Mouse (Mus musculus): ENCODE results near the gene Nrg4. TPM values are rescaled to one million over a fixed set of nuclear protein-coding genes. Genes with fewer than 3 reads are reported as not detected.

Gene Nrg4
- polyA plus RNA-seq, 1 experiment from 2014 or later: 2.0 TPM

GRCm38 (mm10) chr9:55313619-55314261 lies 12.9 kb downstream of the Nrg4 start:
- no peak overlapping the region for H3K4me2 ChIP-seq
- H3K27me3 ChIP-seq (replicated peaks): no peaks in the 10 kb centered on the region
- no peak overlapping the region for H3K27ac ChIP-seq (ENCODE audit: poor library complexity, severe bottlenecking)
- no peak overlapping the region for H3K4me3 ChIP-seq
- H3K9me3 ChIP-seq (replicated peaks): no peaks in the 10 kb centered on the region
- H3K9ac ChIP-seq: no peak overlapping the region
- H3K36me3 ChIP-seq: no peaks in the 10 kb centered on the region
- no peaks in the 10 kb centered on the region for H3K4me1 ChIP-seq (replicated peaks)
- ATAC-seq (ENCODE audit: insufficient number of reproducible peaks, low FRiP score): no peak
- 58% methylated on average over 12 of the region's 12 CpGs for WGBS

- no peaks in the 10 kb centered on the region for H3K27me3 ChIP-seq (replicated peaks)
- H3K9ac ChIP-seq: no peak overlapping the region
- 11% methylated on average over 5 of the region's 5 CpGs for WGBS
- H3K27ac ChIP-seq (ENCODE audit: poor library complexity, severe bottlenecking): no peak overlapping the region
- H3K4me3 ChIP-seq: no peak overlapping the region
- no peaks in the 10 kb centered on the region for H3K36me3 ChIP-seq
- H3K4me1 ChIP-seq (replicated peaks): no peaks in the 10 kb centered on the region
- no peak; the same call in 1 of the 2 replicates for ATAC-seq (ENCODE audit: insufficient number of reproducible peaks, low FRiP score)
- no peaks in the 10 kb centered on the region for H3K9me3 ChIP-seq (replicated peaks)
- H3K4me2 ChIP-seq: no peak overlapping the region
These were observed 15.1 kb downstream of the Nrg4 start for GRCm38 (mm10) chr9:55311560-55311959.

- 77% methylated on average over 5 of the region's 5 CpGs for WGBS
- H3K36me3 ChIP-seq: no peaks in the 10 kb centered on the region
- no peak overlapping the region for H3K27ac ChIP-seq (ENCODE audit: poor library complexity, severe bottlenecking)
- H3K9me3 ChIP-seq (replicated peaks): no peaks in the 10 kb centered on the region
- no peak for ATAC-seq (ENCODE audit: insufficient number of reproducible peaks, low FRiP score)
- no peak overlapping the region for H3K9ac ChIP-seq
- no peaks in the 10 kb centered on the region for H3K4me1 ChIP-seq (replicated peaks)
- H3K4me2 ChIP-seq: no peak overlapping the region
- no peak overlapping the region for H3K4me3 ChIP-seq
- no peaks in the 10 kb centered on the region for H3K27me3 ChIP-seq (replicated peaks)
These were observed 18.2 kb downstream of the Nrg4 start for GRCm38 (mm10) chr9:55308455-55308854.

GRCm38 (mm10) chr9:55307557-55307956 lies 19.1 kb downstream of the Nrg4 start:
- ATAC-seq (ENCODE audit: insufficient number of reproducible peaks, low FRiP score): no peak
- Histone ChIP-seq H3K27ac (ENCODE audit: poor library complexity, severe bottlenecking) (no peak overlapping the region), H3K4me1 (replicated peaks) (no peaks in the 10 kb centered on the region), H3K27me3 (replicated peaks) (no peaks in the 10 kb centered on the region), H3K9me3 (replicated peaks) (no peaks in the 10 kb centered on the region), H3K36me3 (no peaks in the 10 kb centered on the region), H3K4me2 (no peak overlapping the region), H3K9ac (no peak overlapping the region), H3K4me3 (no peak overlapping the region)
- WGBS: 57% methylated on average over 5 of the region's 5 CpGs

- Histone ChIP-seq H3K4me1 (replicated peaks) (no peaks in the 10 kb centered on the region), H3K9ac (no peak overlapping the region), H3K4me2 (no peak overlapping the region), H3K36me3 (no peaks in the 10 kb centered on the region), H3K27me3 (replicated peaks) (no peaks in the 10 kb centered on the region), H3K4me3 (no peak overlapping the region), H3K9me3 (replicated peaks) (no peaks in the 10 kb centered on the region), H3K27ac (ENCODE audit: poor library complexity, severe bottlenecking) (no peak overlapping the region)
- no peak for ATAC-seq (ENCODE audit: insufficient number of reproducible peaks, low FRiP score)
- WGBS: 60% methylated on average over 2 of the region's 2 CpGs
These were observed 19.6 kb downstream of the Nrg4 start for GRCm38 (mm10) chr9:55307066-55307465.

GRCm38 (mm10) chr9:55296221-55296620 lies 30.4 kb downstream of the Nrg4 start:
- H3K9me3 ChIP-seq (replicated peaks): no peaks in the 10 kb centered on the region; the same call in 1 of the 2 replicates
- no peak overlapping the region for H3K4me2 ChIP-seq
- H3K27ac ChIP-seq (ENCODE audit: poor library complexity, severe bottlenecking): no peak overlapping the region
- H3K4me1 ChIP-seq (replicated peaks): no peaks in the 10 kb centered on the region
- H3K9ac ChIP-seq: no peak overlapping the region
- 66% methylated on average over 2 of the region's 2 CpGs for WGBS
- H3K36me3 ChIP-seq: no peaks in the 10 kb centered on the region
- H3K4me3 ChIP-seq: no peak overlapping the region
- no peaks in the 10 kb centered on the region for H3K27me3 ChIP-seq (replicated peaks)
- ATAC-seq (ENCODE audit: insufficient number of reproducible peaks, low FRiP score): no peak

GRCm38 (mm10) chr9:55291966-55292365 lies 34.7 kb downstream of the Nrg4 start:
- Histone ChIP-seq H3K9ac (no peak overlapping the region), H3K27me3 (replicated peaks) (no peaks in the 10 kb centered on the region), H3K4me1 (replicated peaks) (no peaks in the 10 kb centered on the region), H3K9me3 (replicated peaks) (no peaks in the 10 kb centered on the region; the same call in 1 of the 2 replicates), H3K36me3 (no peaks in the 10 kb centered on the region), H3K4me3 (no peak overlapping the region), H3K4me2 (no peak overlapping the region), H3K27ac (ENCODE audit: poor library complexity, severe bottlenecking) (no peak overlapping the region)
- ATAC-seq (ENCODE audit: insufficient number of reproducible peaks, low FRiP score): no peak
- WGBS: 89% methylated on average over 4 of the region's 4 CpGs

- no peak for ATAC-seq (ENCODE audit: insufficient number of reproducible peaks, low FRiP score)
- Histone ChIP-seq H3K36me3 (no peaks in the 10 kb centered on the region), H3K9me3 (replicated peaks) (no peaks in the 10 kb centered on the region; the same call in 1 of the 2 replicates)
These were observed 37.0 kb downstream of the Nrg4 start for GRCm38 (mm10) chr9:55289475-55290198.

GRCm38 (mm10) chr9:55285197-55285596 lies 41.4 kb downstream of the Nrg4 start:
- 73% methylated on average over 3 of the region's 3 CpGs for WGBS

More at GRCm38 (mm10) chr9:55289475-55290198, 37.0 kb downstream of the Nrg4 start:
- Histone ChIP-seq H3K27ac (ENCODE audit: poor library complexity, severe bottlenecking) (no peak overlapping the region), H3K9ac (no peak overlapping the region), H3K27me3 (replicated peaks) (no peaks in the 10 kb centered on the region), H3K4me1 (replicated peaks) (no peaks in the 10 kb centered on the region), H3K4me3 (no peak overlapping the region), H3K4me2 (no peak overlapping the region)
- WGBS: 56% methylated on average over 3 of the region's 3 CpGs

GRCm38 (mm10) chr9:55283516-55283915 lies 43.1 kb downstream of the Nrg4 start:
- H3K9me3 ChIP-seq (replicated peaks): no peaks in the 10 kb centered on the region
- peak overlapping the region; percentile 60 for H3K4me2 ChIP-seq
- 6% methylated on average over 14 of the region's 14 CpGs for WGBS
- peaks cover 8% of the 10 kb centered on the region for H3K4me1 ChIP-seq (replicated peaks)
- H3K27ac ChIP-seq (ENCODE audit: poor library complexity, severe bottlenecking): no peak overlapping the region
- 0 out of 2 replicates have a peak overlapping the region, but pooled peaks have one; percentile 27 for H3K4me3 ChIP-seq
- H3K36me3 ChIP-seq: no peaks in the 10 kb centered on the region
- no peak for ATAC-seq (ENCODE audit: insufficient number of reproducible peaks, low FRiP score)
- no peak overlapping the region for H3K9ac ChIP-seq
- H3K27me3 ChIP-seq (replicated peaks): no peaks in the 10 kb centered on the region

More at GRCm38 (mm10) chr9:55285197-55285596, 41.4 kb downstream of the Nrg4 start:
- H3K4me1 ChIP-seq (replicated peaks): peaks cover 8% of the 10 kb centered on the region
- H3K9ac ChIP-seq: no peak overlapping the region
- no peak overlapping the region for H3K4me3 ChIP-seq
- ATAC-seq (ENCODE audit: insufficient number of reproducible peaks, low FRiP score): no peak
- H3K4me2 ChIP-seq: no peak overlapping the region
- H3K36me3 ChIP-seq: no peaks in the 10 kb centered on the region
- H3K9me3 ChIP-seq (replicated peaks): no peaks in the 10 kb centered on the region
- H3K27ac ChIP-seq (ENCODE audit: poor library complexity, severe bottlenecking): no peak overlapping the region
- no peaks in the 10 kb centered on the region for H3K27me3 ChIP-seq (replicated peaks)

- Histone ChIP-seq H3K27me3 (replicated peaks) (no peaks in the 10 kb centered on the region), H3K27ac (ENCODE audit: poor library complexity, severe bottlenecking) (no peak overlapping the region), H3K36me3 (no peaks in the 10 kb centered on the region)
These were observed 47.4 kb downstream of the Nrg4 start for GRCm38 (mm10) chr9:55279114-55279825.

More at GRCm38 (mm10) chr9:55279114-55279825, 47.4 kb downstream of the Nrg4 start:
- peaks cover 8% of the 10 kb centered on the region for H3K4me1 ChIP-seq (replicated peaks)
- 78% methylated on average over 8 of the region's 8 CpGs for WGBS
- ATAC-seq (ENCODE audit: insufficient number of reproducible peaks, low FRiP score): no peak
- no peak overlapping the region for H3K4me3 ChIP-seq
- H3K4me2 ChIP-seq: no peak overlapping the region
- H3K9me3 ChIP-seq (replicated peaks): no peaks in the 10 kb centered on the region
- no peak overlapping the region for H3K9ac ChIP-seq

Measured in heart, embryonic 12.5 days (tissue).